Mouse (Mus musculus): ENCODE measurements around the gene Cfdp1. TPM values are rescaled to one million over a fixed set of nuclear protein-coding genes. Genes with fewer than 3 reads are reported as not detected.

Gene Cfdp1
- polyA plus RNA-seq, 1 experiment from 2014 or later, result 123 TPM

DNA sequence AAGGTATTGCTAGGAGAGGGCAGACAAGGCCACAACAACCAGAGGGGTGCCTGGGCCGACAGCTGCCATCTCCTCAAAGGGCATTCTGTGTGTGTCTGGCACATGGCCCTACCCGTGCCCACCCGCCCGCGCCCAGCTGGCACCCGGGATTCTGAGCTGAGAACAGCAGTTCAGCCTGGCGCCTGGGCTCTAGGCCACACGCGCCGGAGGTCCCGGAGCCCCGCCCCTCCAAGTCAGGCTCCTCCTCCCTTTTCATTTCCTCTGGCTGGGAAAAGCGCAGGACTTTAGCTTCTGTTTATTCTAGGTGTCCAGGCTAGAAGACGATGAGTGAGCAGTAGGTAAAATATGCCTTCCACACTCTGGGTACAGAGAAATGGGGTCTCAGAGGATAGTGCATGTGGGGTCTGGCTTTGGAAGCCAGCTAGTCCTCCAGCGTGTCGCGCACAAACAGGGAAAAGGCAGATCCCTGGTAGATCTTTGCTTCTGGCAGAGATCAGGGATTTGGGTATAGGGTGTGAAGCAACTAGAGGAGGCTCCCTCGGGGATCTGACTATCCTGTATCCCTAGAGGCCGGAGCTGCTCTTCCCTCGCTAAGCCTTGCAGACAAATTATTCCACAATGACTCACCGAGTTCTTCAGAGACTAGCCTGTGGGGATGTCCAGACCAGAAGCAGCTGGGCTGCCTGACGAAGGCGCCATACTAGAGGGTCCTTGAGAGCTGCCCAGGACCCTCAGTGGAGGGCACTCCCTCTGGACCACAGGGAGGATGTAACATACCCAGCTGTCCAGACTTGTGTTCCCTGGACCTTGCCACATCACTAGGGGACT, 108.3 kb downstream of the Cfdp1 start:
- 3% methylated on average over 23 of the region's 23 CpGs for WGBS

DNA sequence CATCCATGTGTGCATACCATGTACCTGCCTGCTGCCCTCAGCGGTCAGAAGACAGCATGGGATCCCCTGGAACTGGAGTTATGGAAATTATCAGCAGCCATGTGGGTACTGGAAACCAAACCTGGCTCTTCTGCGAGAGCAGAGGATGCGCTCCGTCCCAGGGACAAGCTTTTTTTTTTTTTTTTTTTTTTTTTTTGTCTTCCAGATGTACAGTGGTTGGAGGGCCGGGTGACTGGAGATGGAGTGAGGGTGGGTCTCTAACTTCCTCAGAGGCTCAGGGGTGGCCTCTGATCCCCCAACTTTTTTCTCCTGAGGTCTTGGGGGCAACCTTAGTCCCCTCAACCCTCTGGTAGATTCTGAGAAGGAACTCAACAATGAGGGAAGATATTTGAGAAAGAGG, 109.0 kb downstream of the Cfdp1 start:
- Histone ChIP-seq H3K36me3 (ENCODE audit: control insufficient read depth, insufficient read depth) (no peaks in the 10 kb centered on the region), H3K27me3 (ENCODE audit: control insufficient read depth, insufficient read depth, low read length) (no peaks in the 10 kb centered on the region), H3K9me3 (replicated peaks; ENCODE audit: control insufficient read depth, low read length) (no peaks in the 10 kb centered on the region), H3K27ac (ENCODE audit: low read length) (peak overlapping the region; percentile 73), H3K4me1 (ENCODE audit: control insufficient read depth, insufficient read depth, low read length) (peaks cover 57% of the 10 kb centered on the region), H3K4me2 (ENCODE audit: low read depth, low read length) (peak overlapping the region; percentile 54), H3K4me3 (ENCODE audit: low read length) (no peak overlapping the region), H3K9ac (ENCODE audit: low read length) (peak overlapping the region; percentile 37)
- WGBS, result 65% methylated on average over 5 of the region's 5 CpGs
- ATAC-seq (replicated peaks; ENCODE audit: extremely low read depth, insufficient read depth, low FRiP score), result no peak

More for the DNA sequence above, 108.3 kb downstream of the Cfdp1 start:
- no peaks in the 10 kb centered on the region for H3K9me3 ChIP-seq (replicated peaks; ENCODE audit: control insufficient read depth, low read length)
- H3K9ac ChIP-seq (ENCODE audit: low read length), result peak overlapping the region; percentile 37
- H3K27me3 ChIP-seq (ENCODE audit: control insufficient read depth, insufficient read depth, low read length), result no peaks in the 10 kb centered on the region
- peak overlapping the region; percentile 35 for H3K4me3 ChIP-seq (ENCODE audit: low read length)
- peak overlapping the region; percentile 54 for H3K4me2 ChIP-seq (ENCODE audit: low read depth, low read length)
- H3K4me1 ChIP-seq (ENCODE audit: control insufficient read depth, insufficient read depth, low read length), result peaks cover 50% of the 10 kb centered on the region
- peak; percentile 56 for ATAC-seq (replicated peaks; ENCODE audit: extremely low read depth, insufficient read depth, low FRiP score)
- peak overlapping the region; percentile 73 for H3K27ac ChIP-seq (ENCODE audit: low read length)
- H3K36me3 ChIP-seq (ENCODE audit: control insufficient read depth, insufficient read depth), result no peaks in the 10 kb centered on the region

DNA sequence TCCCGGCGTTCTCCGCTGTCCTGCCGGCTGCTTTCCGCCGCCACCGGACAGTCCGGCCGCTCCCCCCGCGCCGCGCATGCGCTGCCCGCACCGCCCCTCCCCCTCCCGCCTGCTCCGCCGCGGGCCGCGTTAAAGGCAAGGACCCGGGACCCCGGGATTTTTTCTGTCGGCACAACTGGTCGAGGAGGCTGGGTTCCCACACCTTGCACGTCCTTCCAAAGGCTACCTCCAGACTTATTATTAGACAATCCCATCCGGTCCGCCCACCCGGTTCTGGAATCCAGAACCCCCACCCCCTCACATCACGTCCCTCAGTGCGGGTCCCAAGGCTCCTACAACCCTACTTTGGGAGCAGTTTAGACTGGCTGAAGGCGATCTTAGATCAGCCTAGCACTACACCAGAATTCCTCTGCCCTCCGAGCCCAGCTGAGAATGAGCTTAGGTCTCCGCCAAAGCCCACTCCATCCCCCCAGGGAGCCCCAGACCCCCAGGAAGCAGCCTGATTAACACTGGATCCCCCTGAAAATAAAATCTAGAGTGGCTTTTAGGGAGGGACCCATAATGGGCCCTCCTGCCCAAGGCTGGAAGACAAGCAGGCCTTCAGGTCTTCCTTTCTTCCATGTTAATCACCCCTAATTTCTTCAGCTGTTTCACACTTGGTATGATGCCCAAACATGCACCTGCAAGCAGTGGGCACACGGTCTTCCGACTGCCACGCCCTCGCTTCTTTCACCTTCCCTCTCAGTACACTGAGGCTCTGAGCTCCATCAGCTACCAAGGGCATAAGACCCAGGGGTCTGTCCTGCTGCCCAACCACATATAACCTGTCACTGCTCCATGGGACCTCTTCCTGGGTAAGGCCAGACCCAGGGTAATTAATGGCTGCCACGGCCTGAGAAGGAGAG, 110.0 kb downstream of the Cfdp1 start, which contains the start of gene Bcar1:
Gene Bcar1, minus strand, starts transcription at position 18 of the 905 bp plus-strand sequence.
- H3K4me2 ChIP-seq (ENCODE audit: low read depth, low read length), result peak within 1 kb of the TSS; percentile 67
- H3K9me3 ChIP-seq (replicated peaks; ENCODE audit: control insufficient read depth, low read length), result no peaks in the 10 kb centered on the region
- H3K4me3 ChIP-seq (ENCODE audit: low read length), result peak within 1 kb of the TSS; percentile 93
- no peaks in the 10 kb centered on the region for H3K27me3 ChIP-seq (ENCODE audit: control insufficient read depth, insufficient read depth, low read length)
- no peaks in the 10 kb centered on the region for H3K36me3 ChIP-seq (ENCODE audit: control insufficient read depth, insufficient read depth)
- ATAC-seq (replicated peaks; ENCODE audit: extremely low read depth, insufficient read depth, low FRiP score), result peak; percentile 50
- WGBS, result 12% methylated on average over 32 of the region's 40 CpGs
- H3K27ac ChIP-seq (ENCODE audit: low read length), result peak within 1 kb of the TSS; percentile 88
- peaks cover 68% of the 10 kb centered on the region for H3K4me1 ChIP-seq (ENCODE audit: control insufficient read depth, insufficient read depth, low read length)
- peak within 1 kb of the TSS; percentile 98 for H3K9ac ChIP-seq (ENCODE audit: low read length)

DNA sequence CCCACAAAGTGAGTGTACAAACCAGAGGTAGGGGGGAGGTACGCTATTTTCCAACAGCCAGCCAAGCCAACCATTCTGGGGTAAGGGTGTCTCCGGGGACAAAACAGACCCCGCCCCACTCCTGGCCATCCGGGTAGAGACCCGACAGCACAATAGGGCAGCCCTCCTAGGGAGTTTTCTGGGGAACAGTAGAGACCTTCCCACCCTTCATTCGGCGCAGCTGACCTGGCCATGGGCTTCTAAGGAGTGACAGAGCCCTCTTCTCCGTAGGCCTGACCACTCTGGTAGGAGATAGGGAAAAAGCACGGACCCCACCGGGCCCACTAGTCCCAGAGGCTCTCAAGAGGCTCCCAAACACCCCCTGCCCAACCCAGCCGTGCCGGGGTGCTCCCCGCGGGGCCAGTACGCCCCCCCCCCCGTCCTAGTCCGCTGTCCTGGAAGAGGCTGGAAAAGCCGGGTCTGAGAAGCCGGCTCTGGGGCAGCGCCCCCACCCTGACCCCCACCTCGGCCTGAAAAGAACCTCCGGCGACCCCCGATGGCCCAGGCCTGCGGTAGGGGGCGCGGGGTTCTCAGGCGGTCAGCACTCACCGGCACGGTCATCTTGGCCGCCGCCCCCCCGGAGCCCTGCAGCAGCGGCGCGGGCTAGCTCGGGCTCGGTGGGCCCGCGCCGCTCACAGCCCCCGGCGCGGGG, 110.8 kb downstream of the Cfdp1 start:
- peak overlapping the region; percentile 93 for H3K4me3 ChIP-seq (ENCODE audit: low read length)
- peak; percentile 1; the same call in 1 of the 2 replicates for ATAC-seq (replicated peaks; ENCODE audit: extremely low read depth, insufficient read depth, low FRiP score)
- no peaks in the 10 kb centered on the region for H3K36me3 ChIP-seq (ENCODE audit: control insufficient read depth, insufficient read depth)
- peak overlapping the region; percentile 88 for H3K27ac ChIP-seq (ENCODE audit: low read length)
- H3K27me3 ChIP-seq (ENCODE audit: control insufficient read depth, insufficient read depth, low read length), result no peaks in the 10 kb centered on the region
- H3K9me3 ChIP-seq (replicated peaks; ENCODE audit: control insufficient read depth, low read length), result no peaks in the 10 kb centered on the region
- peak overlapping the region; percentile 98 for H3K9ac ChIP-seq (ENCODE audit: low read length)
- under 1% methylated on average over 43 of the region's 44 CpGs for WGBS
- peak overlapping the region; percentile 67 for H3K4me2 ChIP-seq (ENCODE audit: low read depth, low read length)
- H3K4me1 ChIP-seq (ENCODE audit: control insufficient read depth, insufficient read depth, low read length), result peaks cover 73% of the 10 kb centered on the region

DNA sequence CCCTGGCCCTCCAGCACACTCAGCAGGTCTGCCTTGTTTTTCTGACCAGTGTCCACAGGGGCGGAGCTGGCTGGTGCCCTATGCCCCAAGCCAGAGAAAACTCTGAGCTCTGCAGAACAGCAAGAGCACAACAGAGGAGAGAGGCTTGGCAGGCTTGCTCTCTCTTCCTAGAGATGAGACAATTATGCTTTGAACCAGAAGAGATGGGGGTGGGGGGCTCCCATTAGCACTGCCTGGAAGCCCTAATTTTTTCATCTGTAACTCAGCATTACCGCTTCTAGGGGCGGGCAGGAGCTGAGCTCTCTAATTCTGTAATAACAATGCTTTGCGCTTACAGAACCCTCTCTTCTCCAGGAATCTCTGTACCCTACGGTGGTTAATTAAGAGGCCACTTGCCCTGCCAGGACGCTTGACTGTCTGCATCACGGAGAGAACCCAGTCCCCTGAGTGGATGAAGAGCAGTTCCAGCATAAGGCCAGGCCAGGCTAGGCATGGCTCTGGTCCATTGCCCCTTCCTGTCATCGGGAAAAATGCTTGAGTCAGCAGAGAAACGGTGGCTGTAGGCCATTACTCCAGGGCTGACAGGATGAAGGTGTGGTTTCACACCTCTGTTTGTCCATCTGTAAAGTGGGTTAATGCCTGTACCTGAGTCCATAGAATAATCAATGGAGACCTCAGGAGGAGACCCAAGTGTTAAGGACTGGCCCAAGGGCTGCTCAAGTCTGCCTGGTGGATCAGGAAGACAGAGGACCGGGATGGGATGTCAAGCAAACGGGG, 111.6 kb downstream of the Cfdp1 start:
- Histone ChIP-seq H3K4me1 (ENCODE audit: control insufficient read depth, insufficient read depth, low read length) (peaks cover 73% of the 10 kb centered on the region), H3K4me2 (ENCODE audit: low read depth, low read length) (peak overlapping the region; percentile 67), H3K9me3 (replicated peaks; ENCODE audit: control insufficient read depth, low read length) (no peaks in the 10 kb centered on the region), H3K9ac (ENCODE audit: low read length) (peak overlapping the region; percentile 98), H3K27ac (ENCODE audit: low read length) (peak overlapping the region; percentile 88), H3K4me3 (ENCODE audit: low read length) (peak overlapping the region; percentile 93), H3K36me3 (ENCODE audit: control insufficient read depth, insufficient read depth) (no peaks in the 10 kb centered on the region), H3K27me3 (ENCODE audit: control insufficient read depth, insufficient read depth, low read length) (no peaks in the 10 kb centered on the region)
- WGBS, result 19% methylated on average over 11 of the region's 11 CpGs
- no peak for ATAC-seq (replicated peaks; ENCODE audit: extremely low read depth, insufficient read depth, low FRiP score)

DNA sequence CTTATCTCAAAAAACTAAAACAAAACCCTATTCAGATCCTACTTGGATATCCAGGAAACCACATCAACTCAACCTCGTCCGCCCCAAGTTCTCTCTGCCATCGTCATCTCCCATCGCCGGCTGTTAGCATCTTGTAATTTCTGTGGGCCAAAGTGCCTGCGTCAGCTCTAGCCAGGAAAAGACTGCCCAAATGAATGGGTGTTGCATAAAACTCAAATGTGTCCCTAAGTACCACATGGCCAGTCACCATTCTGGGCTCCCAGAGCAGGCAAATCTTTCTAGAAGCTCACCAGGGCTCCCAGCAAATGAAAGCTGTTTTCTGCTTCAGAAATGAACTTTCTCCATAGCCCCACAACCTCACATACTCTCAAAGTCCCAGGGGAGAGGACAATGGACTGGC, 112.5 kb downstream of the Cfdp1 start:
- no peak overlapping the region for H3K4me3 ChIP-seq (ENCODE audit: low read length)
- no peaks in the 10 kb centered on the region for H3K27me3 ChIP-seq (ENCODE audit: control insufficient read depth, insufficient read depth, low read length)
- H3K4me1 ChIP-seq (ENCODE audit: control insufficient read depth, insufficient read depth, low read length), result peaks cover 72% of the 10 kb centered on the region
- peak overlapping the region; percentile 67; the same call in 1 of the 2 replicates for H3K4me2 ChIP-seq (ENCODE audit: low read depth, low read length)
- no peak for ATAC-seq (replicated peaks; ENCODE audit: extremely low read depth, insufficient read depth, low FRiP score)
- no peaks in the 10 kb centered on the region for H3K9me3 ChIP-seq (replicated peaks; ENCODE audit: control insufficient read depth, low read length)
- H3K27ac ChIP-seq (ENCODE audit: low read length), result peak overlapping the region; percentile 88; the same call in 1 of the 2 replicates
- peak overlapping the region; percentile 98; the same call in 1 of the 2 replicates for H3K9ac ChIP-seq (ENCODE audit: low read length)
- WGBS, result 72% methylated on average over 6 of the region's 6 CpGs
- H3K36me3 ChIP-seq (ENCODE audit: control insufficient read depth, insufficient read depth), result no peaks in the 10 kb centered on the region

DNA sequence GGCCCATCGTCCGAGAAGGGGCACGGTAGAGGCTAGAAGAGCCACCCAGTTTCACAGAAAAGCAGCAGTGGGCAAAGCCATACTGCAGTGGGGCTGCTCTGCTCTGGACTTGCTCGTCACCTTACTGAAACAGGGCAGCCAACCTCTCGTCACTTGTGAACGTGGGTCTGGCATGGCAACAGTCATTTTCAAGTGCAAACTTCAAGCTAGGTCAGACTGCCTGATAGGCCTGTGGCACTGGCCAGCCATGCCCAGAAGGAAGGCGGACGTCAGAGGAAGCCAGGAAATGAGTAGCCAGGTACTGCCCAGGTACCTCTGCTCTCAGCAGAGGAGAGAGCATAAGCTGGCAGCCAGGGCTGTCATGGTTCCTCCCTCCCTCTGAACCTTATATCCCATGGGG, 113.1 kb downstream of the Cfdp1 start:
- peak overlapping the region; percentile 25; the same call in 1 of the 2 replicates for H3K27ac ChIP-seq (ENCODE audit: low read length)
- H3K4me2 ChIP-seq (ENCODE audit: low read depth, low read length), result peak overlapping the region; percentile 1
- H3K9me3 ChIP-seq (replicated peaks; ENCODE audit: control insufficient read depth, low read length), result no peaks in the 10 kb centered on the region
- no peak overlapping the region for H3K4me3 ChIP-seq (ENCODE audit: low read length)
- WGBS, result 53% methylated on average over 8 of the region's 8 CpGs
- peaks cover 72% of the 10 kb centered on the region for H3K4me1 ChIP-seq (ENCODE audit: control insufficient read depth, insufficient read depth, low read length)
- no peaks in the 10 kb centered on the region for H3K27me3 ChIP-seq (ENCODE audit: control insufficient read depth, insufficient read depth, low read length)
- no peaks in the 10 kb centered on the region for H3K36me3 ChIP-seq (ENCODE audit: control insufficient read depth, insufficient read depth)
- ATAC-seq (replicated peaks; ENCODE audit: extremely low read depth, insufficient read depth, low FRiP score), result no peak
- no peak overlapping the region for H3K9ac ChIP-seq (ENCODE audit: low read length)

DNA sequence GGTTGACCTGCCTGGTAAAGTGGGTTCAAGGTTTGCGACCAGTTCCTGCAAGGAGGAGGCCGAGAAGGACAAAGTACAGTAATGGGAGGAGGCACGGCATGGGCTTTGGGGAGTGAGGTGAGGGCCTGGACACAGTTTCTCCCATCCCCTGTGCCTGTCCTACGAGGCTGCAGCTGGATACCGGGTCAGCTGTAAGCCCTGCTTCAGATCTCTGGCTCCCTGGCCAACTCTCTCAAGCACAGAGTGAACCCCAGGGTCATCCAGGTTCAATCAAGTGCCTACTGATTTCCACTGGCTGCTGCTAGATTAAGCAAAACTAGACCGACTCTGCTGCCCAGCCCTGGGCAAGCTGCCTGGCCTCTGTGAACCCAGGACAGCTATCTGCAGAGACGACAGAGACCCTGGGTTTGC, 113.8 kb downstream of the Cfdp1 start:
- Histone ChIP-seq H3K36me3 (ENCODE audit: control insufficient read depth, insufficient read depth) (no peaks in the 10 kb centered on the region), H3K4me2 (ENCODE audit: low read depth, low read length) (no peak overlapping the region; the same call in 1 of the 2 replicates)

More for the DNA sequence above, 113.8 kb downstream of the Cfdp1 start:
- H3K9ac ChIP-seq (ENCODE audit: low read length), result peak overlapping the region; percentile 1; the same call in 1 of the 2 replicates
- H3K9me3 ChIP-seq (replicated peaks; ENCODE audit: control insufficient read depth, low read length), result no peaks in the 10 kb centered on the region
- no peak overlapping the region for H3K4me3 ChIP-seq (ENCODE audit: low read length)
- peaks cover 72% of the 10 kb centered on the region for H3K4me1 ChIP-seq (ENCODE audit: control insufficient read depth, insufficient read depth, low read length)
- no peaks in the 10 kb centered on the region for H3K27me3 ChIP-seq (ENCODE audit: control insufficient read depth, insufficient read depth, low read length)
- no peak for ATAC-seq (replicated peaks; ENCODE audit: extremely low read depth, insufficient read depth, low FRiP score)
- 56% methylated on average over 7 of the region's 7 CpGs for WGBS
- H3K27ac ChIP-seq (ENCODE audit: low read length), result peak overlapping the region; percentile 32; the same call in 1 of the 2 replicates
